Mouse (Mus musculus): ENCODE measurements around the gene Diras1. TPM values are rescaled to one million over a fixed set of nuclear protein-coding genes. Genes with fewer than 3 reads are reported as not detected.
A peak's percentile ranks its signal among the peaks of the same experiment; 100 is the strongest.
"Not testable (repeated sequence)": the region's sequence is repeated elsewhere in the genome, so short reads cannot be mapped to it uniquely, and the experiment has no call there.

Gene Diras1
- total and polyA plus RNA-seq, 2 experiments from 2014 or later: 70.2 to 76.0 TPM

DNA sequence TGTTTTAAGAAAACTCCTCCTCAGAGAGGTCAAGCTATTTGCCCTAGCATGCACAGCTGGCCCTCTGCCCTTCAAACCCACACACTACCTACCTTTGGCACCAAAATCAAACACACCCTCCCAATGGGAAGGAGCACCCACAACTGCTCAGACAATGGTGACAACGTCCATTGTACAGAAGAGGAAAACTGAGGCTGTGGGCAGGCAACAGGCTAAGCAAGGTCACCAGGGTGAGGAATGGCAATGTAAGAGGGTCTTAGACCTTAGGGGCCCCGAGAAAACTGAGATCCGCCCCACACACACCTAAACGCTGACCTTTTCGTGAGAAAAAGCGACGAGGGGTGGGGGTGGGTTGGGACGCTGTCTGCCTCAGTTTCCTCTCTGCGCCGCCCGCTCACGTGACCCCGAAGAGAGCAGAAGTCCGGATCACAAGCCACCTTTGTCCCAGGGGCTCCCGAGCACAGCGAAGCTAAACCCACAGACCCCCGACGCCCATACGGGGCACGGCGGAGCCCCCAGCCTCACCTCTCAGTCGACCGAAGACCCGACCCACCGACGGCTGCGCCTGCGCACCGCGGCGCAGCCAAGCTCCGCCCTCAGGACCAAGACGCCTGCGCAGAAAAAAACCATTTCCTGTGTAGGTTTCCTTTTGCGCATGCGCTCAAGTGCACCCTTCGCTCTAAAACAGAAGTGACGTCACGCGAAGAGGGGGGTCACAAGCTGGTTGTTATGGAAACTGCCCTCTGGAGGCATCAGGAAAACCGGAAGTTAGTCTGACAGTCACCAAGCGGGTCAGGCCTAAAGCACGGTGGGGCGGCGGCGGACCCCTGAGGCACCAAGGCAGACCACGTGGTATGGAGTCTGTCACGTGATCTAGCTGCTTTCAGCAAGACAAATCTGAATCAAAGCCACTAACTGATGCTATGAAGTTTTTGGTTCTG is 34.4 kb upstream of the Diras1 start, which contains the start of gene Sgta:
Sgta (minus strand) TSS at position 579 of the 941 bp plus-strand sequence.
- 0 out of 2 replicates have a peak, but pooled peaks have one; percentile 2 for TF ChIP-seq CTCF (IDR thresholded peaks at IDR 0.05; ENCODE audit: low read depth)
- Histone ChIP-seq H3K36me3 (ENCODE audit: insufficient read depth) (no peaks in the 10 kb centered on the region), H3K4me1 (ENCODE audit: insufficient read depth) (peaks cover 8% of the 10 kb centered on the region), H3K27me3 (ENCODE audit: insufficient read depth, low read length) (no peaks in the 10 kb centered on the region), H3K9ac (peak within 1 kb of the TSS; percentile 78), H3K27ac (ENCODE audit: low read depth, low read length) (peak within 1 kb of the TSS; percentile 77), H3K4me3 (ENCODE audit: low read depth, low read length) (peak within 1 kb of the TSS; percentile 76), H3K9me3 (ENCODE audit: low read length) (no peaks in the 10 kb centered on the region), H3K4me2 (ENCODE audit: low read depth) (peak within 1 kb of the TSS; percentile 85)
- WGBS: under 1% methylated on average over 48 of the region's 48 CpGs
- ATAC-seq: peak; percentile 98
- peak; percentile 100 for DNase-seq

DNA sequence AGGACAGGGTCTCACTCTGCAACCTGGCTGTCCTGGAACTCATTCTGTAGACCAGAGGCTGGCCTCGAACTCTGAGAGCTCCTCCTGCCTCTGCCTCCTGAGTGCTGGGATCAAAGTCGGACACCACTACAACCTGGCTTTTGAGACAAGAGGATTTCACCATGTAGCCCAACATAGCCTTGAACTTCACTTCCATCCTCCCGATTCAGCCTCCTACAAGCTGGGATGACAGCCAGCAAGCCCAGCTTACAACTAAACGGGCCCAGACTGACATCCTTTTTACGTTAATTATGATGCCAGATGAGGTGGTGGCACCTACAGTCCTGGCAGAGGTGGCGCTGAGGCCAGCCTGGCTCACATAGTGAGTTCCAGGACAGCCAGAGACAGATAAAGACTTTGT is 33.4 kb upstream of the Diras1 start:
- Histone ChIP-seq H3K9ac (0 out of 2 replicates have a peak overlapping the region, but pooled peaks have one; percentile 78), H3K4me2 (ENCODE audit: low read depth) (peak overlapping the region; percentile 85), H3K36me3 (ENCODE audit: insufficient read depth) (no peaks in the 10 kb centered on the region), H3K4me1 (ENCODE audit: insufficient read depth) (peaks cover 8% of the 10 kb centered on the region), H3K9me3 (ENCODE audit: low read length) (no peaks in the 10 kb centered on the region), H3K4me3 (ENCODE audit: low read depth, low read length) (peak overlapping the region; percentile 76; the same call in 1 of the 2 replicates), H3K27ac (ENCODE audit: low read depth, low read length) (no peak overlapping the region), H3K27me3 (ENCODE audit: insufficient read depth, low read length) (no peaks in the 10 kb centered on the region)
- DNase-seq (no peak), ATAC-seq (no peak)
- WGBS: 90% methylated on average over 6 of the region's 6 CpGs
- no peak for TF ChIP-seq CTCF (IDR thresholded peaks at IDR 0.05; ENCODE audit: low read depth)

DNA sequence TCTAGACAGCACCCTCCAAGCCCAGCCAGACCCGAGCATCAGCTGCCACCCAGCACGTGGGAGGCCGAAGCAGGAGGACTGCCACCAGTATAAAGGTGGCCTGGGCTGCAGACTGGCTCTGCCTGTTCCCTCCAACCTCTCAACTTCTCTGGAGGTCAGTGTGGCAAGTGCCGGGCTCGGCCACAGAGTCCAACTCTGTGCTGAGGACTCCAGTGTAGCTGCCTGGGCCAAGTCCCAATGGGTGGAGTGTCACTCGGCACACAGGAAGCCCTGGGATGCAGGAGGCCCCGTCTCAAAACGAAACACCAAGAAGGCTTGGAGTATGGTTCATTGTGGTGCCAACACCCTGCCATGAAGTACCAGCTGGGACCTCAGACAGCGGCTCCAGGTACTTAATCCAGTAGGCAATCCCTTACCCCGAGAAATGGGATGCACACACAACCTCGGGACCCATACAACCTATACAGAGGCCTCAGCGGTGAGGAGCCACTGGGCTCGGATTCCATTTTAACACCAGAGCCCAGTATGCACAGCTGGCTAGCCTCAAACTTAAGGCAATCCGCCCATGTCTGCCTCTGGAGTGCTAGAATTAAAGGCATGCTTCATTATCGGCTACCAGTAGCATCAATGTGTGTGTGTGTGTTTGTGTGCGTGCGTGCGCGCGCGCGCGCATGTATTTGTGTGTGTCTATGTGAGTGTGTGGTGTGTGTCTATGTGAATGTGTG is 32.1 kb upstream of the Diras1 start:
- H3K4me1 ChIP-seq (ENCODE audit: insufficient read depth): peaks cover 8% of the 10 kb centered on the region
- H3K9ac ChIP-seq: no peak overlapping the region
- no peak for TF ChIP-seq CTCF (IDR thresholded peaks at IDR 0.05; ENCODE audit: low read depth)
- no peaks in the 10 kb centered on the region for H3K9me3 ChIP-seq (ENCODE audit: low read length)
- 93% methylated on average over 23 of the region's 23 CpGs for WGBS
- no peak for ATAC-seq
- no peaks in the 10 kb centered on the region for H3K27me3 ChIP-seq (ENCODE audit: insufficient read depth, low read length)
- H3K4me3 ChIP-seq (ENCODE audit: low read depth, low read length): no peak overlapping the region
- no peak for DNase-seq
- no peak overlapping the region for H3K27ac ChIP-seq (ENCODE audit: low read depth, low read length)
- peaks cover 6% of the 10 kb centered on the region; the same call in 1 of the 2 replicates for H3K36me3 ChIP-seq (ENCODE audit: insufficient read depth)
- no peak overlapping the region for H3K4me2 ChIP-seq (ENCODE audit: low read depth)

DNA sequence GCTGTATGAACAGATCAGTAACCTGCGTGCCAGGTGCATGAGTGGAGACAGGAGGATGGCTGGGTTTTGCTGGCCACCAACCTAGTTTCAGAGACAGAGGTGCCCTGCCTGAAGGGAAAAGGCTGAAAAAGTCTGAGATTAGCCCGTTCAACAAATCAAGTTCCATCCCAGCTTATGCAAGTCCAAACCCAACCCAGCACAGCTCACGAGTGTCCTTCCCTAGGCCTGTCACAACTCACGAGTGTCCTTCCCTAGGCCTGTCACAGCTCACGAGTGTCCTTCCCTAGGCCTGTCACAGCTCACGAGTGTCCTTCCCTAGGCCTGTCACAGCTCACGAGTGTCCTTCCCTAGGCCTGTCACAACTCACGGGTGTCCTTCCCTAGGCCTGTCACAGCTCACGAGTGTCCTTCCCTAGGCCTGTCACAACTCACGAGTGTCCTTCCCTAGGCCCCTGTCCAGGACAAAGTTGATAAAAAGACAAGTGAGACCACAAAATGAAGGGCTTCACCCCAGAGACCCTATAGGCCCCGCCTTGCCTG is 30.4 kb upstream of the Diras1 start:
- 84% methylated on average over 11 of the region's 11 CpGs for WGBS
- not testable (repeated sequence) for H3K9ac ChIP-seq; ATAC-seq; H3K4me1 ChIP-seq (ENCODE audit: insufficient read depth); H3K4me2 ChIP-seq (ENCODE audit: low read depth); H3K27ac ChIP-seq (ENCODE audit: low read depth, low read length); H3K9me3 ChIP-seq (ENCODE audit: low read length); H3K4me3 ChIP-seq (ENCODE audit: low read depth, low read length); H3K27me3 ChIP-seq (ENCODE audit: insufficient read depth, low read length); DNase-seq
- peaks cover 23% of the 10 kb centered on the region for H3K36me3 ChIP-seq (ENCODE audit: insufficient read depth)

DNA sequence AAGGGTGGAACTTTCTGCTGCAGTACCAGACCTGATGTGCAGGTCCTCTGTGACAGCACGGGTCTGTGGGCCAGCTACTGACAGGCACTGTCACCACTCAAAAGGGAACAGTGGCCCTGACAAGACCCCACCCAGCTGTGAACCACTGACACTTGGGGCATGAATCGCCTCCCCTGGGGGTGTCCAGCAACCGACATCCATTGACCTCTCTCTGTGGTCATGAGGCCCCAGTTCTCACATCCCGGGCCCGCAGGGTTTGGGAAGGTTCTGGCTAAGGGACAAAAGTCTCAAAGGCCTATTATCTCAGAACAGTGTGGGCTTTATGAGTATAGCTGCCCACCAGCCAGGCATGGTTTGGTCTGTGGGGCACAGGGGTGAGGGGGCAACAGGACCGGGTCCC is 29.7 kb upstream of the Diras1 start:
- H3K9ac ChIP-seq: no peak overlapping the region
- WGBS: 82% methylated on average over 6 of the region's 6 CpGs
- peaks cover 8% of the 10 kb centered on the region for H3K4me1 ChIP-seq (ENCODE audit: insufficient read depth)
- H3K36me3 ChIP-seq (ENCODE audit: insufficient read depth): peaks cover 29% of the 10 kb centered on the region
- no peak for ATAC-seq
- no peaks in the 10 kb centered on the region for H3K9me3 ChIP-seq (ENCODE audit: low read length)
- no peak for TF ChIP-seq CTCF (IDR thresholded peaks at IDR 0.05; ENCODE audit: low read depth)
- DNase-seq: no peak
- H3K4me3 ChIP-seq (ENCODE audit: low read depth, low read length): no peak overlapping the region
- no peak overlapping the region for H3K4me2 ChIP-seq (ENCODE audit: low read depth)
- H3K27me3 ChIP-seq (ENCODE audit: insufficient read depth, low read length): no peaks in the 10 kb centered on the region
- H3K27ac ChIP-seq (ENCODE audit: low read depth, low read length): no peak overlapping the region

DNA sequence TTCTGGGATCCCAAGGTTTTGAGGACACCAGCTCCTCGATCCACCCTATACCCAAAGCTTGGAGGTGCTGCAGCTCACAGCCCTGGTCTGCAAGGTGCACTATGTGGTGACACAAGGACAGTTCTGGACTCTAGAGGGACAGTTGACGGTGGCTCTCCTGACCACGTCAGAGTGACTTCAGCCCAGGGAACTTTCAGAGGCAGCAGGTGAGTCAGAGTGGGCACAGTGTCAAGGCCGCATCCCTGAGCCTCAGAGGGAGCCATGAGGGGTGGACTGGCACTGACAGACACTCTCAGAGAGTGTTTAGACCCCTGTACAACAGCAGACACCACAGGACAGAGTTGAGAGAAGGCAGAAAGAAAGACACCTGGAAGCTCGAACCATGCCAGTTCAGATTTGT is 27.1 kb upstream of the Diras1 start:
- H3K36me3 ChIP-seq (ENCODE audit: insufficient read depth): peaks cover 55% of the 10 kb centered on the region
- no peak for DNase-seq
- H3K9ac ChIP-seq: no peak overlapping the region
- ATAC-seq: no peak
- H3K27ac ChIP-seq (ENCODE audit: low read depth, low read length): no peak overlapping the region
- WGBS: 95% methylated on average over 5 of the region's 5 CpGs
- no peak for TF ChIP-seq CTCF (IDR thresholded peaks at IDR 0.05; ENCODE audit: low read depth)
- H3K27me3 ChIP-seq (ENCODE audit: insufficient read depth, low read length): no peaks in the 10 kb centered on the region
- H3K4me3 ChIP-seq (ENCODE audit: low read depth, low read length): no peak overlapping the region
- H3K9me3 ChIP-seq (ENCODE audit: low read length): no peaks in the 10 kb centered on the region
- no peak overlapping the region for H3K4me2 ChIP-seq (ENCODE audit: low read depth)
- no peaks in the 10 kb centered on the region for H3K4me1 ChIP-seq (ENCODE audit: insufficient read depth)
